Mouse (Mus musculus): ENCODE results near the gene Mast4.

DNA sequence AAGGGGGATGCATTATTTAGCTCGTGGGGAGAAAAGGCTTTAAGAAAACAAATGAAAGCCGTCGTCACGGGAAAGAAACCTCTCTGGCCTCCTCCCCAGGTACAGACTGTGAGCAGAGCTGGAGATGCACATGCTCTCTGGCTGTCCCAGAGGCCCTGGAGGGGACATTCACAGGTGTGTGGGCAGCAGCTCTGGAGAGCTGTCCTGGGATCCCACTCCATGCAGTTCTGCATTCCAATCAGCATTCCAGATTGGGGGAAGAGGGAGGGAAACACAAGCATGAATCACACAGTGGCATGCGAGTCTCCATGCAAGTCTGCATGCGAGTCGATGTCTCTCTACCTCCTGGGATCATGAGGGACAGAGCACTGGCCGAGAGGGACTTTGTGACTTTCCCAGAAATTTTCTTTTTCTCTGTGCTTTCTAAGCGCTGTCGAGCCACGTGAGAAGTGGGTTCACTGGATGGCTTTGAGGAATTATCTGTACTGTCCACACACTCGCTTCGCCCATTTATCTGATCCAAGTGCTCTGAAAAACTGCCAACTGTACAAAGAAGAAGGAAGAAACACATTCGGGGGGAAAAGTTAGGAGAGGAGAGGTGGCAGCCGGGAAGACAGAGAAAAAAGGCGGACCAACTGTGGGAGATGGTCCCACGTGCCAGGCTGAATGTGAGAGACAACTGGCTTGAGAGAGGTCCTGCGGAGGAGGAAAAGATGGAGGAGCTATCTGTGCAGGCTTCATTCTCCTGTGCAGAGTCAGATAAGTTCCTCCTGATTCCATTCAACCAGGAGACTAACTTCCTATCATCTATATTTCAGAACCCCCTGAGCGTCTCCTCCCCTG, 580.4 kb downstream of the Mast4 start:
- TF ChIP-seq POLR2A (IDR thresholded peaks at IDR 0.05; ENCODE audit: low read depth, low read length) (no peak), EP300 (IDR thresholded peaks at IDR 0.05; ENCODE audit: low read length) (no peak), CTCF (conservative IDR thresholded peaks at IDR 0.05 in 1 of 2, IDR thresholded peaks at IDR 0.05 in 1 of 2; ENCODE audit: low read depth in 2 of 2, low read length in 2 of 2) (no peak), ZKSCAN1 (IDR thresholded peaks at IDR 0.05; ENCODE audit: borderline replicate concordance, low read depth, low read length) (no peak), JUN (IDR thresholded peaks at IDR 0.05; ENCODE audit: insufficient read depth, low read depth, low read length) (no peak)

Data from CH12.LX (cell line).